Mouse (Mus musculus) kidney, adult 18-20 months (tissue): Measurements from ENCODE around the gene Npas3.

Source experiments
- DNase-seq: peaks from one replicate; pipeline ENCODE4 v3.0.0; 2021

The Npas3 gene

DNA sequence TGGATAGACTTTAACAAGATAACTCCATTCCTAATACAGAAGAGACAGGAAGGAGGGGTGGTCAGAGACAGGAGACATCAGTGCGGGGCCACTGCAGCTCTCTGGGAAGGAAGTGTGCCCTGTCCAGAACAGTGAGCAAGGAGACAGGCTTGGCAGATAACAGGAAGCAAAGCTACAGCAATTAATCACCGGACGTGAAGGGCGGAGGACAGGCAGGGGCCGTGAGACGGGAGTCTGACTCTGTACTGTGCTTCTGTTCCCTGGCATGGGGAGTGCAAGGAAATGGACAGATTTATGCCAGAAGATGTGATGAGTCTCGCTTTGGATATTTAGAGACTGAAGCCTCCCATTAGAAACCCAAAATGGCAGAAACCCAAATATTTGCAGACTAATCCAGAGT is 47.3 kb downstream of the Npas3 start:
- DNase-seq, result peak; percentile 6

GRCm38 (mm10) chr12:53297946-53298840 is 49.7 kb downstream of the Npas3 start:
- no peak for DNase-seq

DNA sequence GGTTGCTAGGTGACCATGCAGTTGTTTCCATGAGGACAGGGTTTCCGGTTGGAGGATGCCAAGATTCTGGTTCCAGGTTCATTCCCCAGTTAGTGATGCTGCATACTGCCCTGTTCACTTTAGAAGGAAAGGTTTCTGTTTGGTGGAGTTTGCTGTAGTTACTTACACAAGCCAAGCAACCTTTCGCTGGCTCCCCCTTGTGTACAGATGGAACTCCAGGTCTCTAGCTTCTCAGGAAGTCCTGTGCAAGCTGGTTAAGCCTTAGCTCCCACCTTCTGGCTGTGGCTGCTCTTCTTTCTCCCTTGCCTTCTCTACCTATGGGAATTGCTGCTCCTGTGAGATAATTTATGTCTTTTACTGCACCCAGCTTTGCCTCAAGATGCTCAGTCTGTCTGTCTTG is 52.5 kb downstream of the Npas3 start:
- peak; percentile 18 for DNase-seq

DNA sequence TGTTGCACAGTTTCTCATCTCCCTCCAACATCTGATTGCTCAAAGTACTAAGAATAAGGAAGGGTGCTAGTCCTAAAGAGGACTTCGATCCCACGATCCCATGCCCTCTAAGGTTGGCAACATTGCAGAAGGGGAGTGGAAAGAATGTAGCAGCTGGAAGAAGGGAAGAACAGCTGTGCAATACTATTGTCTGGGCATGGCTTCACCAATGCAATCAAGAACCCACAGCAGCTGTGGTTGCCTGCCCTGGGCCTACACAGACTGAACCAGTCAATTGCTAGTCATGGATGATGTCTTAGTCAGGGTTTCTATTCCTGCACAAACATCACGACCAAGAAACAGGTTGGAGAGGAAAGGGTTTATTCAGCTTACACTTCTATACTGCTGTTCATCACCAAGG is 53.7 kb downstream of the Npas3 start:
- DNase-seq, result no peak

DNA sequence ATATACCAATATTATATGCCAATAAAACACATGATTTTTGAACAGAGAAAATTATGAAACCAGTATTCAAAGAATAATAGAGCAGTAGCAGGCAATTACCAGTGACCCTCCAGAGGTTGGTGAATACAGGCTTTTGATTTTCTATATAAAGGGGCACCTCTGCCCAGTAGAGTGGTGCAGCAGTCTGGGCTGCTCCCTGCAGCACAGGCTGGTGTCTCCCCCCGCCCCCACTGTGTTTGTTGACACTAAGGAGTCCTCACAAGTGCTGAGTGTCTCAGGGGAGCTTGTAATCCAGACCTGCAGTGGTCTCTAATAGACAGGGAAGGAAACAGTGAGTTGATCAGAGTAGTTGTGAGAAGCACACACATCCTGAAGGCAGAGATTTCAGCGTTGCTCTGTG is 68.2 kb downstream of the Npas3 start:
- DNase-seq, result no peak

DNA sequence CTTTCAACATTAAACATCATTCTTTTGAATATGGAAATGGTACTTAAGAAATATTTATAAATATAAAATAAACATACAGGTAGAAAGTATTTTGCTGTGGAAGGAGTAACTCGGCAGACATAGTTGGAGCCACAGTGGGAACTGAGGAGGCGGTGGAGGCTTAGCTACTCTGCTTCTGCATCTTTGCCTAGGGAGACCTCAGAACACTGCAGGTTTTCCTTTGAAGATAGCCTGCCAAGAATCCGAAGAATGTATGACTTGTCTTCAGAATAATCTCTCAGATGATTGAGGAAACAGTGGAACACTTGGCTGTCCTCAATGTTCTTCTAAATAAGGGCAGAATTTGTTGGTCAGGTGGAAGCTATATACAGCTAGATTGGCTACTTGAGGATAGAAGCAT is 69.3 kb downstream of the Npas3 start:
- DNase-seq, result no peak

DNA sequence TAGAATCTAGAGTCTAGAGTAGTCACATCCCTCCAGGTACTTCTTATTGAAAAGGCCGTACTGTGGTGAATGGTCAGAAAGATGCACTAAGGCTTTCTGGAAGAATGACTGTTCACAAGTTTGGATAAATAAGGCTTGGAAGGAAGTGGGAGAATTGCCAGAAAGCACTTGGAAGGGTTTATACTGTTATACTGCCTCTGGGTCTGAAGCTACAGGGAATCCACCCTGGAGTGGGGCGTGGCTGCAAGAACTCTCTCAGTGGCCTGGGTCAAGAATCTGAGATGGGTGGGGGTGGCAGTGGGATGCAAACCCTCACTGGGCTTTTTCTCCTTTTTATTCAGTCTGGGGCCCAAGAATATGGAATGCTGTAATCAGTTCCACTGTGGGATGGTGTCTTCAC is 72.0 kb downstream of the Npas3 start:
- no peak for DNase-seq

DNA sequence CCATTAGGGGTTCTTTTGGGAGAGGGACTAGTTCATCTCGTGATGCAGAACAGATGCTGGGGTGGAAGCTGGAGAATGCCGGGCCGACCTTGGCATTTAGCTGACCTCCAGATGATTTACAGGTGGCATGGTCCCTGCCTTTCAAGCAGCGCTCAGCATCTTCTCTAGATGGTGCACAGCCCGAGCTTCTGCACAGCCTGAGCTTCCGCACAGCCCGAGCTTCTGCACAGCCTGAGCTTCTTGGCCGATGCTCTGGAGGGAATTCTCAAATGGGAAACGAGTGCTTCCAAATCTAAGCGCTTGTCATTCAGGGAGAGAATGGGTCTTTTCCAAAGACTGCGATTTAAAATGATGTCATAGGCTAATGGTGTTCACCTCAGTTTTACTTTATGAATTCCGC is 72.5 kb downstream of the Npas3 start:
- DNase-seq, result no peak

DNA sequence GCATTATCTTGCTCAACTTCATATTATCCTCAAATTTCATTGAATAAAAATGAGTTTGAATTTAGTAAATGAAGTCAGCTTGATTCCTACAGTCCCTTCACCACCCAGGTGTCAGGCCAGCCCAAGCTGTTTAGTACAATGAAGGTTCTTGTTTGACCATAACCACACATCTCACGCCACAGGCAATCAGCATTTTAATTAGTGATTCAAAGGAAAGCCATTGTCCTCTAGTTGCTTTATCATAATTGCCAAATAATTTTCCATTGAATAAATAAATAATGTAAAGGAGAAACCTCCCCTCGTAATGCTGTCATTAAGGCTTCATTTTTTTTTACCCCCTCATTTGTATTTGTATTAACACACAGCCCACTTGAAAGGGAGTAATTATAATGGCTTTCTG is 73.5 kb downstream of the Npas3 start:
- DNase-seq, result no peak

DNA sequence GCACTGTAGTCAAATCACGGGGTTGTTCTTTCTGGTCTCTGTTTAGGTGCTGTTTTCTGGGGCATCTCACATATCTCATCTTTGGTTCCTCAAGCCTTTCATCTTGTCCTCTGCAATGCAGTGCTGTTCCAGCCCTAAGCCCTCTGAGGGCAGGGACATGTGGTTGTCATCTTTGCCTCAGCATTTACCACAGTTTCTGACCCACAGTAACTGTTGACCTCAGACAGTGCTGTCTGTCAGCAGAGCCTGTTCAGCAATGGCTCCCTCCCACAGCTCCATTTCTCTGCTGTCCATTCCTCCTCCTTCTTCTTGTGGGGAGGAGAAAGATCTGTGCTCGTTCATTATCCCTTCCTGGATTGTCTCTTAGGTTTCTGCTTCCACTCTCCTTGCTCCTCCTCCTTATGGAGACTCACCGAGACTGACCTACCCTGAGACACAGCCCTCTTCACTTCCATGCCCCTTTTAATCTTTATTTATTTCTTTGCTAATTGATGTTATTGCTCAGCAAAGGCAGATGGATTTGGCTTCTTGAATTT is 79.2 kb downstream of the Npas3 start:
- no peak for DNase-seq

DNA sequence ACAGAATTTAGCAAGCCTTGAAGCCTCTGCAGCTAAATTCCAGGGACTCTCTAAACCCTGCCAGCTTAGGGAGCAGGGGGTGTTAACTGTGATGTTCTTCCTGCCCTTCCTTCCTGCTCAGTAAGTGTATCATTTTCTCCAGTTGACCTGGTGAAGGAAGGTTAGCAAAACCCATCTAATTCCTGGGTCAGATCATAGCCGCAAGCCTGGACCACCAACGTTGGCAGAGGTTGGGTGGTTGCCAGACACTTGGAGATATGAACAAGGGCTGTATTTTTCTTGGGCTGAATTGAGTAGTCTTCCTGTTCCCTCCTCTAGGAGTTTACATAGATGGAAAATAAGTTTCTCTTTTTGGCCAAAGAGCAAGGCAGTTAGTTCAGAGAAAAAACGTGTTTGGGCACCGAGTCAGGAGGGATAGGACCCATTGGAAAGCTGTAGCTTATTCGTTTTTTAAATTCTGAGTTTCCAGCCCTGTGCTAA is 79.8 kb downstream of the Npas3 start:
- no peak for DNase-seq

DNA sequence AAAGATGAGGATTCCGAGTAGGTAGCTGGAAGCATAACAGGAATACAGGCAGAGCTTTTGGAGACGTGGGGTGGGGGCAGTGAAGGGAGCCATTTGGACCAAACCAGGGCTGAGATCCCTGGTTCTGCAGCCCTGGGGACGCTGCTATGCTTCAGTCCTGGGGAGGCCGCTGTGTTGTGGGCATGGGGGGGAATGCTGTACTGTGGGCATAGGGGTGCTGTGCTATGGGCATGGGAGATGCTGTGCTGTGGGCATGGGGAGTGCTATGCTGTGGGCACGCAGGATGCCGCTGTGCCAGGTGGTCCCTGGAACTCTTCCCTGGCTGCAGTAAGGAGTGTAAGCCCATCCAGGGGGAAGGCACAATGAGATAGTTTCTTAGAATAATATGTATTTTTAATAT is 81.7 kb downstream of the Npas3 start:
- DNase-seq, result no peak

DNA sequence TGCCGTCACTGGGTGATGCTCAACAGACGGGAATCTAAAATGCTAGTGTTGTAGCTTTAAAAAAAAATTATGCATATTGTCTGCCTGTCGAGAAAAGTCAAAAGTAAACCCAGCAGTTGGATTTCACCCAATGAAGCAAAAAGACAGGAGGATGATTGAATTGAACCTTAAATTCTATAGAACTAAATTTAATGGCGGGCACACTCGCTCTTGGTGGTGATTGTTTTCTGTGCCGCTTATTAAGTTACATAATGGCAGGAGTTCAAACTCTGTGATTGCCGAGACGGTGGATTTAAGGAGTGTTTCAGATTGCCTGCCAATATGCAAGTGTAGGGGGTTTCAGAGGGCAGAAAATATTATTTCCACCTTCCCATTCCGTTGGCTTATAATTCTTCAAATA is 82.9 kb downstream of the Npas3 start:
- DNase-seq, result no peak

GRCm38 (mm10) chr12:53331800-53332199 is 83.3 kb downstream of the Npas3 start:
- no peak for DNase-seq

DNA sequence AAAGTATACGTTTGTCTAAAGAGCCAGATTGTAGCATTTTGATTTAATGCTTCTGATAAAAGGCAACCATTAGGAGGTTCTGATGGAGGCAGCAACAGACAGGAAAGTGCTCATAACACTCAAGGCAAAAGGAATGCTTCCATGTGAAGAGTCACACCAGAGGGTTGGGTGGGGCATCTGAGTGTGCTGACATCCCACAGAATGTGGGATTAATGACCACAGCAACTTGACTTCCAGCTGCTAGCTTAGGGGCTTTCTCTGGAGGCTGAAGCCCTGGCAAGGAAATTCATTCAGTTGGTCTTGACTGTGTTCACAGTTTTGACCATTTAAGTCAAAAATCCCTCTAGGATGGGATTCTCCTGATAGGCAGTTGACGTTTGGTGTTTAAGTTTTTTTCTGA is 84.8 kb downstream of the Npas3 start:
- no peak for DNase-seq

- no peak for DNase-seq
Observed at GRCm38 (mm10) chr12:53338349-53338948, 90.0 kb downstream of the Npas3 start.

DNA sequence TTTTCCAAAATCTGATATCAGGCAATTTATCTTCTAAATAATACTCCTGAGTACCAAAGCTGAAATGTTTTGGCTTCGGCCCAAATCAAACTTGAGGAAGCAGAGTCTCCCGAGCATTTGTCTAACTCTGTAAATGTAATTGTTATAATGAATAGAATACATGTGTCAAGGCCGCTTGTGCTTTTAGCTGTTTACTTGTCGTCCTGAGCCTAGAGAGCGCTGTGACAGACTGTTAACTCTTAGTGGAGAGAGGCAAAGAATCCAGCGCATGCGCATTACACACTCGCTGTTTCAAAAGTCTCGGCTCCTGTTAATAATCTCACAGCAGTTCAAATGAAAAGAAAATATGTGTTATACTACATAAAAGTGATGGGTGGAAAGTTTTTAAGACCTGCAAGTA is 94.3 kb downstream of the Npas3 start:
- no peak for DNase-seq

GRCm38 (mm10) chr12:53351860-53352259 is 103.4 kb downstream of the Npas3 start:
- no peak for DNase-seq

- no peak for DNase-seq
Observed at GRCm38 (mm10) chr12:53365751-53366150, 117.3 kb downstream of the Npas3 start.

DNA sequence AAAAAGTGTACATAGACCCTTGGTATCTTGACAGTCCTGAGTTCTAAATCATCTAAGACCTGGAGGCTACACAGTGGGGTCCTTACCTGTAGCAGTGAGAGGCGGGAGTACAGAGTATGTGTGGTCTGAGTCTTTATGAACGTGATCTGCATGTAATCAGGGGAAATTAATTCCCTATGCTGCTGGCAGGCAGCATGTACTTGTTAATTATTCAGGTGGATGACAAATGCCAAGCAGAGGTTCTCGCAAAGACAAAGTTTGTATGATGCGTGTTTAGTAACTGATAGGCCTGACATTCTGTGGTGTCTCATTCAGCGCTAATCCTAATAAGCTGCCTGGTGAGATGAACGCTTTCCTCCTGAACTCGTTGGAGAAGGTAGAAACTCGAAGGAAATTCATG is 136.4 kb downstream of the Npas3 start:
- no peak for DNase-seq

DNA sequence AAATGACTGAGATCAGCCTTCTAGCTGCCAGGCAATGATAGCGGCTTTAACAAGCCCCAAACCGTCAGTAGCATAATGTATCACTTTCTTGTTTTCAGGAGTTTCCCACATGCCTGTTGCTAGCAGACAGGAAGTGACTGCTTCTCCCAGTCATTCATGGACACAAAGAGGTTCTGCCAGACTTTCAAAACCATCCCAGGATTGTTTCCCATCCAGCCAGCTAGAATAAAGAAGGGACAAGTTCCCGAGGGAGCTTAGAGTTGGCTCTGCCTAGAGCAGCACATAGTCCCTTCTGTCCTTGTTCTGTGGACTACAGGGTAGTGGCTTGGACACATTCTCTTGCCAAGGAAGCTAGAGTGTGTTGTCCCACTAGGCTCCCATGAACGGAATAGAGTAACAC is 157.4 kb downstream of the Npas3 start:
- DNase-seq, result no peak

GRCm38 (mm10) chr12:53407776-53408175 is 159.3 kb downstream of the Npas3 start:
- no peak for DNase-seq

GRCm38 (mm10) chr12:53409711-53410110 is 161.2 kb downstream of the Npas3 start:
- no peak for DNase-seq

- no peak for DNase-seq
Observed at GRCm38 (mm10) chr12:53410647-53411046, 162.2 kb downstream of the Npas3 start.
